Mouse (Mus musculus): Measurements from ENCODE around the gene Cnr2. TPM values are rescaled to one million over a fixed set of nuclear protein-coding genes. Genes with fewer than 3 reads are reported as not detected.

Cnr2 gene
- polyA plus RNA-seq, 1 experiment = not detected

DNA sequence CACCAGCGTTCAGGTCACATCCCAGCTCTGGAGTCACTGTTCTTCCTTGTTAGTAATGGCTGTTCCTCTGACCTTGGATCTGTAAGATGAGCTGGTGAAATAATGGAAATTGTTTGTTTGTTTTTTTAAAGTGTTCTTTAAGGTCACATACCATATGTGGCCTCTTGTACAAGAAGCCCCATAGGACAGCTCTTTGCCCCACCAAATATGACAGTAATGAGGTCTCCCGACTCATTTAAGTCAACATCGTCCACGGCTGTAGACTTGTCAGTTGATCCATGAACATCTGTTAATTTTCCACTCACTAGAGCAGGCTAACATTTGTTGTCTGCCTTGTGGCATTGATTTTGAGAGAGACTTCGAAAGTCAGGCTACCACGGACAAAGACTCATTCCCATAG is 16.2 kb upstream of the Cnr2 start:
- TF ChIP-seq CEBPB (IDR thresholded peaks at IDR 0.05; ENCODE audit: low read depth) = no peak
- TF ChIP-seq USF1 (IDR thresholded peaks at IDR 0.05; ENCODE audit: low read depth) = no peak
- TF ChIP-seq MYOG (IDR thresholded peaks at IDR 0.05; ENCODE audit: control insufficient read depth, extremely low read depth, insufficient read length) = no peak
- TF ChIP-seq MYOD1 (IDR thresholded peaks at IDR 0.05; ENCODE audit: control insufficient read depth, insufficient read length, low read depth) = no peak
- no peak for TF ChIP-seq MAX (IDR thresholded peaks at IDR 0.05)
- no peak for TF ChIP-seq CTCF (IDR thresholded peaks at IDR 0.05; ENCODE audit: control insufficient read depth, insufficient read depth, insufficient read length)
- no peak for TF ChIP-seq FOSL1 (IDR thresholded peaks at IDR 0.05; ENCODE audit: insufficient read depth, low read length, poor library complexity, severe bottlenecking)
- H3ac ChIP-seq (ENCODE audit: control insufficient read depth, insufficient read length, low read depth) = no peak overlapping the region
- H3K79me3 ChIP-seq (ENCODE audit: low read depth) = no peaks in the 10 kb centered on the region
- H3K27me3 ChIP-seq (ENCODE audit: control insufficient read depth, insufficient read depth, insufficient read length) = peaks cover 9% of the 10 kb centered on the region
- no peaks in the 10 kb centered on the region for H3K79me2 ChIP-seq (ENCODE audit: control insufficient read depth, insufficient read depth)
- peaks cover 3% of the 10 kb centered on the region for H3K36me3 ChIP-seq (ENCODE audit: control insufficient read depth, insufficient read depth)
- H3K4me3 ChIP-seq (ENCODE audit: insufficient read depth, poor library complexity, severe bottlenecking) = no peak overlapping the region

DNA sequence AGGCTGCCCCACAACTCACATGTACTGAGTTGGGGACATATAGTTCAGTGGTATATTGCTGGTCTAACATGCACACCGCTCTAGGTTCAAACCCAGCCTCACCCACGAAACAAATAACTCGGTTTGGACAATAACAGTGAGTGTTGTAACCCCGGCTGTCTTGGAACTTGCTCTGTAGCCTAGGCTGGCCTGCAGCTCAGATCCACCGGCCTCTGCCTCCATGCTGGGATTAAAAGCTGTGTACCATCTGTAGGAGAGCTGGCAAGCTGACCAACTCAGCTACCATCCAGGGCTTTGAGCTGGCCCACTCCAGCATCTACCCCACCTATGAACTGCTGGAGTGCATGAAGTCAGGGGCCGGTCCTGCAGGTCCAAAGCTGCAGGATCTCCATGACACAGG is 15.2 kb upstream of the Cnr2 start:
- no peaks in the 10 kb centered on the region for H3K79me2 ChIP-seq (ENCODE audit: control insufficient read depth, insufficient read depth)
- no peak overlapping the region for H3K4me3 ChIP-seq (ENCODE audit: insufficient read depth, poor library complexity, severe bottlenecking)
- H3ac ChIP-seq (ENCODE audit: control insufficient read depth, insufficient read length, low read depth) = no peak overlapping the region
- peaks cover 9% of the 10 kb centered on the region for H3K27me3 ChIP-seq (ENCODE audit: control insufficient read depth, insufficient read depth, insufficient read length)
- no peaks in the 10 kb centered on the region for H3K36me3 ChIP-seq (ENCODE audit: control insufficient read depth, insufficient read depth)
- no peaks in the 10 kb centered on the region for H3K79me3 ChIP-seq (ENCODE audit: low read depth)
- TF ChIP-seq MYOG (IDR thresholded peaks at IDR 0.05; ENCODE audit: control insufficient read depth, extremely low read depth, insufficient read length) = no peak
- TF ChIP-seq MAX (IDR thresholded peaks at IDR 0.05) = no peak
- no peak for TF ChIP-seq FOSL1 (IDR thresholded peaks at IDR 0.05; ENCODE audit: insufficient read depth, low read length, poor library complexity, severe bottlenecking)
- TF ChIP-seq MYOD1 (IDR thresholded peaks at IDR 0.05; ENCODE audit: control insufficient read depth, insufficient read length, low read depth) = no peak
- TF ChIP-seq USF1 (IDR thresholded peaks at IDR 0.05; ENCODE audit: low read depth) = no peak
- no peak for TF ChIP-seq CEBPB (IDR thresholded peaks at IDR 0.05; ENCODE audit: low read depth)
- TF ChIP-seq CTCF (IDR thresholded peaks at IDR 0.05; ENCODE audit: control insufficient read depth, insufficient read depth, insufficient read length) = no peak

DNA sequence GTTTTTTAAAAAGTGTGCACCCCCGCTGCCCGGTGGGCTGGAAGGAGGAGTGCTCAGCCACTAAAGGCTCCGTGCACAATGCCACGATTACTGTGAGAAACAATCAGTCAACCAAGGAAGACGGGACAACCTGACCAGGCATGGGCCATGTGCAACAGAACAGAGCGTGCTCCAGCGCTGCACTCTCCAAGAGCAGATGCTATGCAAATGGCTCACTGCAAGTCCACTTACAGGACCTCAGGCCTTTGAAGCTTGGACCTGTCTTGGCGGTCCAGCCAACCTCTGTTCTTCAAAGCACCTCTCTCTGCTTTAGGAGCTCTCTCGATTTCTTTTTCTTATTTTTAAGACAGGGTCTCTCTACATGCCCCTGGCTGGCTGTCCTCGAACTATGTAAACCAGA is 14.6 kb upstream of the Cnr2 start:
- TF ChIP-seq MYOD1 (IDR thresholded peaks at IDR 0.05; ENCODE audit: control insufficient read depth, insufficient read length, low read depth) (no peak), FOSL1 (IDR thresholded peaks at IDR 0.05; ENCODE audit: insufficient read depth, low read length, poor library complexity, severe bottlenecking) (no peak), USF1 (IDR thresholded peaks at IDR 0.05; ENCODE audit: low read depth) (no peak), MYOG (IDR thresholded peaks at IDR 0.05; ENCODE audit: control insufficient read depth, extremely low read depth, insufficient read length) (no peak), CEBPB (IDR thresholded peaks at IDR 0.05; ENCODE audit: low read depth) (no peak), MAX (IDR thresholded peaks at IDR 0.05) (no peak), CTCF (IDR thresholded peaks at IDR 0.05; ENCODE audit: control insufficient read depth, insufficient read depth, insufficient read length) (no peak)
- no peaks in the 10 kb centered on the region for H3K36me3 ChIP-seq (ENCODE audit: control insufficient read depth, insufficient read depth)

DNA sequence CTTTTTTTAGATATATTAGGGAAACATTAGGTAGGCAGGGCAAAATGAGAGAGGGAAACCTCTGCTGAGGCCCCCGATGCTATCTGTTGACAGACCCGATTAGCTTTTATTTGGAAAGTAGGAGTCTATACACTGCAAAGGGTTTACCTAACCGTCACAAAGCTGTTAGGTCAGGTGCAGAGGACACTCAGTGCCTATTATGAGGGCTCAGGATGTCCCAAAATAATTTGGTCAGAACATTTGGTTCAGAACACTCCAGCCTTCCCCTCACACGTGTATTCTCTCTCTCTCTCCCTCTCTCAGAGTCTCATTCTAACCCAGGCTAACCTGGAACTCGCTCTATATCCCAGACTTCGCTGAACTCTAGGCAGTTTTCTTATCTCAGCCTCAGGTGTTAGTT is 13.2 kb upstream of the Cnr2 start:
- no peak overlapping the region for H3K4me3 ChIP-seq (ENCODE audit: insufficient read depth, poor library complexity, severe bottlenecking)
- no peak overlapping the region for H3ac ChIP-seq (ENCODE audit: control insufficient read depth, insufficient read length, low read depth)
- H3K79me2 ChIP-seq (ENCODE audit: control insufficient read depth, insufficient read depth) = no peaks in the 10 kb centered on the region
- TF ChIP-seq MAX (IDR thresholded peaks at IDR 0.05) = no peak
- TF ChIP-seq MYOG (IDR thresholded peaks at IDR 0.05; ENCODE audit: control insufficient read depth, extremely low read depth, insufficient read length) = no peak
- no peak for TF ChIP-seq USF1 (IDR thresholded peaks at IDR 0.05; ENCODE audit: low read depth)
- no peak for TF ChIP-seq CEBPB (IDR thresholded peaks at IDR 0.05; ENCODE audit: low read depth)
- no peak for TF ChIP-seq FOSL1 (IDR thresholded peaks at IDR 0.05; ENCODE audit: insufficient read depth, low read length, poor library complexity, severe bottlenecking)
- no peak for TF ChIP-seq MYOD1 (IDR thresholded peaks at IDR 0.05; ENCODE audit: control insufficient read depth, insufficient read length, low read depth)
- TF ChIP-seq CTCF (IDR thresholded peaks at IDR 0.05; ENCODE audit: control insufficient read depth, insufficient read depth, insufficient read length) = no peak
- H3K27me3 ChIP-seq (ENCODE audit: control insufficient read depth, insufficient read depth, insufficient read length) = peaks cover 9% of the 10 kb centered on the region
- no peaks in the 10 kb centered on the region for H3K79me3 ChIP-seq (ENCODE audit: low read depth)
- H3K36me3 ChIP-seq (ENCODE audit: control insufficient read depth, insufficient read depth) = no peaks in the 10 kb centered on the region

More for the DNA sequence above, 14.6 kb upstream of the Cnr2 start:
- no peaks in the 10 kb centered on the region for H3K79me2 ChIP-seq (ENCODE audit: control insufficient read depth, insufficient read depth)
- H3K27me3 ChIP-seq (ENCODE audit: control insufficient read depth, insufficient read depth, insufficient read length) = peaks cover 9% of the 10 kb centered on the region
- H3K4me3 ChIP-seq (ENCODE audit: insufficient read depth, poor library complexity, severe bottlenecking) = no peak overlapping the region
- no peaks in the 10 kb centered on the region for H3K79me3 ChIP-seq (ENCODE audit: low read depth)
- no peak overlapping the region for H3ac ChIP-seq (ENCODE audit: control insufficient read depth, insufficient read length, low read depth)

DNA sequence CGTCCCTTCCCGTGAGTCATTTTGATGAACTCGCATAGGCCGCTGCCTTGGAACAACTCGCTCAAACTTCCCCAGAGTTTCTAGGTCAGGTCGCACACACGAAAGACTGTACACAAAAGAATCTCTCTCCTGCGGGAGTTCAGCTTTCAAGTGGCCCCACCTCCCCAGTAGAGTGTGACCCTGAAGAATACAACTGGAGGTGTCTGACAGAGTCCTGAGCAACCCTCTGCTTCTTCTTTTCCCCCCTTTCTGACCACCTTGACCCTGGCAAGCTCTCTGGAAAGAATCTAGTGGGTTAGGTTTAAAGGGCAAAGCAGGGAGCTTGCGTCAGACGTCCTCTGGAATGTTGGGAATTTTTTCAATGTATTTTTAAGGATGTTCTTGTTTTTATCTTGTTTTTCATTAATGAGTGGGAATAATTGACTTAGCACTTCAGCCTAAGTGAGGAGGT is 11.8 kb upstream of the Cnr2 start:
- TF ChIP-seq MAX (IDR thresholded peaks at IDR 0.05) = no peak
- TF ChIP-seq FOSL1 (IDR thresholded peaks at IDR 0.05; ENCODE audit: insufficient read depth, low read length, poor library complexity, severe bottlenecking) = no peak
- TF ChIP-seq CEBPB (IDR thresholded peaks at IDR 0.05; ENCODE audit: low read depth) = no peak
- no peak for TF ChIP-seq MYOG (IDR thresholded peaks at IDR 0.05; ENCODE audit: control insufficient read depth, extremely low read depth, insufficient read length)
- no peak for TF ChIP-seq USF1 (IDR thresholded peaks at IDR 0.05; ENCODE audit: low read depth)
- no peak for TF ChIP-seq CTCF (IDR thresholded peaks at IDR 0.05; ENCODE audit: control insufficient read depth, insufficient read depth, insufficient read length)
- TF ChIP-seq MYOD1 (IDR thresholded peaks at IDR 0.05; ENCODE audit: control insufficient read depth, insufficient read length, low read depth) = no peak
- no peaks in the 10 kb centered on the region for H3K79me2 ChIP-seq (ENCODE audit: control insufficient read depth, insufficient read depth)
- H3K27me3 ChIP-seq (ENCODE audit: control insufficient read depth, insufficient read depth, insufficient read length) = peaks cover 9% of the 10 kb centered on the region
- no peak overlapping the region for H3ac ChIP-seq (ENCODE audit: control insufficient read depth, insufficient read length, low read depth)
- H3K79me3 ChIP-seq (ENCODE audit: low read depth) = no peaks in the 10 kb centered on the region
- no peaks in the 10 kb centered on the region for H3K36me3 ChIP-seq (ENCODE audit: control insufficient read depth, insufficient read depth)
- H3K4me3 ChIP-seq (ENCODE audit: insufficient read depth, poor library complexity, severe bottlenecking) = no peak overlapping the region

Measured in C2C12 (cell line).